Mouse (Mus musculus) ZHBTc4 (cell line): ENCODE results near the gene Sugct.

Experiments
- DNase-seq: peaks from one replicate; pipeline ENCODE4 v3.0.0-alpha.2; 2011; ENCODE audit warnings: low read depth, low spot score

Gene Sugct

DNA sequence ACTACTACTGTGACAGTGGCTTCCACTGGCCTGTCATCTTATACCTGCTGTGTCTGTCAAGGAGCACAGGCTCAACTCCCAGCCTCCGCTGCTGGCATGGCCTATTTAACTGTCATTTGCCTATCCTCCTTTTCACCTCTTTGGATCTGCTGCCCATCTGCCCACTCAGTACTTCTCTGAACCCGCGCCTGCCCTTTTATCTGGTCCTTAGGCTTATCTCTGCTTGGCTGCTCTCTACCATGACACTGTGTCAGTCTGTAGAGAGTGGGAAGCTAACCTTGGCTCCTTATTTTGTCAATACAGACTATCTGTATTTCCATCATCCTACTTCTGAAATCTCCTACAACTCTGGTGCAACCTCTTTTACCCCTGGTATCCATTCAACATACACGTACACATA is 793.9 kb downstream of the Sugct start:
- no peak for DNase-seq

GRCm38 (mm10) chr13:16898084-16898792 is 797.1 kb downstream of the Sugct start:
- DNase-seq: no peak

- no peak for DNase-seq
Observed at GRCm38 (mm10) chr13:16878056-16878455, 817.3 kb downstream of the Sugct start.

- no peak for DNase-seq
Observed at GRCm38 (mm10) chr13:16859986-16860385, 835.4 kb downstream of the Sugct start.

- no peak for DNase-seq
Observed at GRCm38 (mm10) chr13:16847236-16847635, 848.1 kb downstream of the Sugct start.

GRCm38 (mm10) chr13:16840994-16841393 is 854.4 kb downstream of the Sugct start:
- DNase-seq: no peak

GRCm38 (mm10) chr13:16838409-16838808 is 856.9 kb downstream of the Sugct start:
- no peak for DNase-seq

DNA sequence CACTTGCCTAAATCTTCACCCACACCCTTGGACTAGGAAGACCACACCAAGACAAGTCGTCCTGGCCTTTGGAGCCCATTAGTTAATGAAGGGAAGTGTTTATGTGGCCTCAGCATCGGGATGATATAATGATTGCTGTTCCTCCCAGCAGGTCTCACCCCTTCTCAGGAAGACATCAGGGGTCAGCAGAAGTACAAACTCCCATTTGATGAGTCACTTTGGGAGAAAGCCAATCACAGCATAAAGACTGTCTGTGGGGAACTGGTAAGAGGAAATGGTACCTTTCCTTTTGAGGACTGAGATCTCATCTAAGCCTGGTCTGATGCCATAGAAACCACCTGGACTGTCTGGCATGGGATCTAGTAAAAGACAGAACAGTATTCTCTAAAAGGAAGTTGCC is 860.2 kb downstream of the Sugct start:
- no peak for DNase-seq

DNA sequence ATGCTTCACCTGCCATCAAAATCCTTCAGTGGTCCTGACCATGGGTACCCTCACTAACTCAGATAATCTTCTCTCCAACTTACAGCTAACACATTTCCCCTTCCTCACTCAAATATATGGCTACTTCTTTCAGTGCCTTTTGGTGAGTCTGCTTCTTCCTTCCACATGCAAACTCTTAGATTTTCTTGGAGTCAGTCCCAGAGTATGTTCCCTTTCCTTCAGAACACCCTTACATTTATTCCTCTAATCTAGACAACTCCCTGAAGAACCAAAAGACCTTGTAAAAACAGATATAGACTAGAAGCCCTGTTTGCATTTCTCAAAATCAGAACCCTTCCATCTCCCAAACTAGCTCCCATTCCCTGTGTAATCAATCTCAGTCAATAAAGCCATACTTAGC is 862.3 kb downstream of the Sugct start:
- no peak for DNase-seq

DNA sequence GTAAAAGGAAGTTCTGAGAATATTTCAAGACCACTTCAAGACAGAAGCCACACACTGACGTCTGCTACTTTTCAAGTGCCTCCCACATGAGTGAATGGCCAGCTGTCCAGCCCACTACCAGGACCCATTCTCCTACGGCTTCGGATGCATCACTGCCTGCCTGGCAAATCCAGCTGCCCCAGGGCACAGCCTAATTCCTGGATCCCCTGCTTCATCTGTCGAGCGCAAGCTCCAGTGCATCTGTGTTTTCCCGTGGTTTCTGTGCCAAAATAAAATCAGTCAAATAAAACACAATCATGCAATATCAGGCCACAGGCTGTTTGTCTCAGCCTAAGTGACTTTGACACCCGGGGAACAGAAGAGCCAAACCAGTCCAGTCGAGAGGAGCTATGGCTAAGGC is 863.5 kb downstream of the Sugct start:
- DNase-seq: no peak

DNA sequence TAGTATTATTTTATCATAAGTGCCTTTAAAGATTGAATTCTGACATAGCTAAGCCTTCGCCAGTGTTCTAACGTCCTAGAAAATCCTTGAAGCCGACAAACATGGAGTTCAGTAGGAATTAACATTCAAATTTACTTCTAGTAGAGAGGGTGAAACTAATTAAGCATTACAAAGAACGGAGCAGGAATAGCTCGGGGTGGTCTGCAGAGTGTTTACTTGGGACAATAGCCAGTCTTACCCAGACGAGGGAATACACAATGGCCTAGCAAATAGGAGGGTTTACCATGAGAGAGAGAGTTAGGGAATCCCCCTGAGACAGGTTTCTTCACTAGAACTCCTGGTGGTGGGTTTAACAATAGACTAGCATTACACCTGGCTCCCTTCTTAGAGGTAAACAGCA is 865.1 kb downstream of the Sugct start:
- peak; percentile 90 for DNase-seq

GRCm38 (mm10) chr13:16829589-16829988 is 865.8 kb downstream of the Sugct start:
- peak; percentile 69 for DNase-seq

DNA sequence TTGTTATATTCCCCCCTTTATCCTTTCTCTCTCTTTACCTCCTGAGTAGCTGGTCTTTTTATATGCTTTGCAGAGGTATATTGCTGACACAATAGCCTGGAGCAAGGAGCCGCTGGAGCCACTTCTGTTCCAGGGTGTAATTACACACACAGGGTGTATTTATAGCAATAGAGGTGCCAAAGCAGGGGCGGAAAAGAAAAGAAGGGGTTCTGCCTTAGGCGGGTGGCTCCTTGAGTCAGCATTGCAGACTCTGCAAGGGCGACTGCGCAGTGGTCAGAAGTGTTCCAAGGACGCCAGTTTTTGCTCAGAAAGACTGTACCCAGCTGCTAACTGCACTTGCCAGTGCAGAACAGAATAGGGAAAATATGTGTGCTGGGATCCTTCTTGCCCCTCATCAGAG is 869.7 kb downstream of the Sugct start:
- DNase-seq: no peak

- DNase-seq: no peak
Observed at GRCm38 (mm10) chr13:16821785-16822184, 873.6 kb downstream of the Sugct start.

GRCm38 (mm10) chr13:16817471-16817870 is 877.9 kb downstream of the Sugct start:
- no peak for DNase-seq

GRCm38 (mm10) chr13:16816747-16817146 is 878.6 kb downstream of the Sugct start:
- no peak for DNase-seq

GRCm38 (mm10) chr13:16812268-16812667 is 883.1 kb downstream of the Sugct start:
- DNase-seq: no peak
